Mouse (Mus musculus): ENCODE results near the gene Fam53b. TPM values are rescaled to one million over a fixed set of nuclear protein-coding genes. Genes with fewer than 3 reads are reported as not detected.

Gene Fam53b
- polyA plus RNA-seq, 1 experiment from 2014 or later = 39.6 TPM

DNA sequence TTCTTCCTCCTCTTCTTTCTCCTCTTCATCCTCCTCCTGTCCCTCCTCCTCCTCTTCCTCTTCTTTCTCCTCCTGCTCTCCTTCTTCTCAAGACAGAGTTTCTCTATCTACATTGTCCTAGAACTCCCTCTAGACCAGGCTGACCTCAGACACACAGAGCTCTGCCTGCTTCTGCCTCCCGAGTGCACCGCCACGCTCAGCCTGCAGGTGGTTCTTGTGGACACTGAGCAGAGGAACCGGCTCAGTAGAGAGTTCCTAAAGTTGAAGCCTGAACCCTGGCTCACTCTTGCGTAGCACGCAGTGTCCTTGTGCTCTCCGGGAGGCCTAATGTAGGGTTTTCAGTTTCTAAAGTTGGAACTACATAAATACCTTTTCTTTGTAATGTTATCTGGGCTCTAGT lies 108.6 kb downstream of the Fam53b start:
- WGBS = 91% methylated on average over 7 of the region's 7 CpGs
- Histone ChIP-seq H3K9me3 (no peaks in the 10 kb centered on the region), H3K27me3 (no peaks in the 10 kb centered on the region), H3K36me3 (no peaks in the 10 kb centered on the region), H3K4me3 (no peak overlapping the region), H3K4me1 (no peaks in the 10 kb centered on the region), H3K27ac (replicated peaks) (no peak overlapping the region), H3K9ac (replicated peaks) (no peak overlapping the region), H3K4me2 (replicated peaks) (no peak overlapping the region)
- ATAC-seq (ENCODE audit: low FRiP score, low read depth) = no peak

DNA sequence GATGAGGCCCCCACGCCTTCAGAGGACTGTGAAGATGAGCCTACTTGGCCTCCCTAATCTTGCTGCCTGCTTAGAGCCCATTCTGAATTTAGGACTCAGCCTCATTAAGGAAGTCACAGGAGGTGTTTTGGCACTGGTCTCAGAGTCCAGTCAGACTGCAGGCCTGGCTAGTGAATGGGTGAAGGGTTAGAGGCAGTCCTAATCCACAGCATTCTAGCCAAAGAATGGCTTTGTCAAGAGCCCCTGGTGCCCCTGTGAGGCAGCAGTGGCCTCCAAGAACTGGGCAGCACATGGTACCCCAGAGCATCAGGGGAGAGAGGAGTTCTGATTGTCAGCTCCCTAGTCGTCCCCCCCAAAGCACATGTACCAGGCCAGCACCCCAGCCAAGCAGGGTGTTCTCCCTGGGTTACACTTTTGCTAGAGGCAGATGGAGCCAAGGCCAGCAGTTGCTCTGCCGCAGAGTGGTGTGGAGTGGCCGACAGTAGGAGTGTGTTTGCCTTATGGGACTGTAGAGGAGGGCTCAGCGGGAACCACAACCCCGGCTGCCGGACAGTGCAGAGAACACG lies 109.3 kb downstream of the Fam53b start:
- no peaks in the 10 kb centered on the region for H3K36me3 ChIP-seq
- H3K27me3 ChIP-seq = no peaks in the 10 kb centered on the region
- 87% methylated on average over 8 of the region's 8 CpGs for WGBS
- no peak overlapping the region for H3K4me2 ChIP-seq (replicated peaks)
- no peaks in the 10 kb centered on the region for H3K4me1 ChIP-seq
- H3K4me3 ChIP-seq = no peak overlapping the region
- no peak overlapping the region for H3K27ac ChIP-seq (replicated peaks)
- H3K9ac ChIP-seq (replicated peaks) = no peak overlapping the region
- ATAC-seq (ENCODE audit: low FRiP score, low read depth) = no peak
- H3K9me3 ChIP-seq = no peaks in the 10 kb centered on the region

DNA sequence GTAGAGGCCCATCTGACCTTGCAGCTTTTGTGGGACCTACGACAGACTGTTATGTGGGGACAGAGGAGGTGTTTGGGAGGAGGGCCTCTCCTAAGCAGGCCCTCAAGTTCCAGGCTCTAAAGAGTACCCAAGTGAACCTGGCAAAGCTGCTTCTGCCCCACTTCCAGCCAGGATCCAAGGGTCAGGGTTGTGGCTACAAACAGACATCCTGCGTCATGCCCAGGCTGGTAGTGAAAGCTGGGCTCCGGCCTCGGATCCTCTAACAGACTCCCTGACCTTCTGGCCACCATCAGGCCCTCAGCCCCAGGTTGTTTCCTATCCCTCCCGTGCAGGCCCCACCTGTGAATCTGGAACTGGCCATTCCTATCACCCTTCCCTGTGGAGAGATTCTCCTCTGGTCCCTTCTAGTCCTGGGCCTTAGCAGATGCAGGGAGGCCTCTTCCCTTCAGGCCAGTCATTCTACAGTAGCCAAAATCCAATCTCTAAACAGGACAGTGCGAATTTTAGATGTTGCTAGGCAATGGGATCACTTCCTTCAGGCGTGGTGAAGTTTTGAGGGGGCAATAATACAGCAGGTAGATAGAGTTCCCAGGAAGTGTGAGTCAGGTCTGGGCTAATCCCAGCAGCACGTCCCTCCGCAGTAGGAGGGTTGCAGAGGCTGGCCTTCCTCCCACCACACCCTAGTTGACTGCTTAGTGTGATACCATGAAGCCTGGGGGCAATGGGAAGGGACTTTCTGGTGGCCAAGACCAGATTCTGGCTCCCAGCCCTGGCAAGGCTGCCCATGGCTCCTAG lies 110.0 kb downstream of the Fam53b start:
- 86% methylated on average over 9 of the region's 9 CpGs for WGBS
- H3K27me3 ChIP-seq = no peaks in the 10 kb centered on the region
- no peak overlapping the region for H3K9ac ChIP-seq (replicated peaks)
- no peak for ATAC-seq (ENCODE audit: low FRiP score, low read depth)
- H3K27ac ChIP-seq (replicated peaks) = no peak overlapping the region
- no peaks in the 10 kb centered on the region for H3K9me3 ChIP-seq
- H3K4me1 ChIP-seq = no peaks in the 10 kb centered on the region
- H3K36me3 ChIP-seq = no peaks in the 10 kb centered on the region
- no peak overlapping the region for H3K4me3 ChIP-seq
- no peak overlapping the region for H3K4me2 ChIP-seq (replicated peaks)

DNA sequence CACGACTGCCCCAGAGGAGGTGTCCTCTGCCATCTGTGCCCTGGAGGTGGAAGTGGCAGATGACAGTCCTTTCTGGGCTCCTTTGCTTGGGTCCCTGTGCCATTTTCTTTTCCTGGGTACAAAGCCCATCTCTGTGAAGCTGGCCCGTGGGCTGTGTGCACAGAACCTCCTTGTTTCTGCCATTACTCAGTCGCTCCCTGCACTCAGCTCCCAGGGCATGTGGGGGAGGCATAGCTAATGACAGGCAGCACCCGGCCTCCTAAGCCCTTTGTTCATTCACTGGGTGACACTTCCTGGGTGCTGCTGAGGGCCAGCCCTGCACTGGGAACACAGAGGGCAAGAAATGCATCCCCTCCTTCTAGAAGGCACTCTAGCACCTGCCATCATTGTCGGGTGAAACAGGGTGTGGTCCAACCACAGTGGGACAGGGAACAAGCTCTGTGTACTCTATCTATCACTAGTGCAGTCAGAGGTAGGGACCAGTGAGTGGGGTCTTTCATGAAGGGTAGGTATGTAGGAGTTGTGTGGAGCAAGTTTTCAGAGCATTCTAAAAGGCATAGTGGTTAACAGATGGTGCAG lies 111.1 kb downstream of the Fam53b start:
- Histone ChIP-seq H3K9ac (replicated peaks) (no peak overlapping the region), H3K4me3 (no peak overlapping the region), H3K36me3 (no peaks in the 10 kb centered on the region), H3K27me3 (no peaks in the 10 kb centered on the region), H3K27ac (replicated peaks) (no peak overlapping the region), H3K4me1 (no peaks in the 10 kb centered on the region), H3K9me3 (no peaks in the 10 kb centered on the region), H3K4me2 (replicated peaks) (no peak overlapping the region)
- 82% methylated on average over 5 of the region's 5 CpGs for WGBS
- no peak for ATAC-seq (ENCODE audit: low FRiP score, low read depth)

DNA sequence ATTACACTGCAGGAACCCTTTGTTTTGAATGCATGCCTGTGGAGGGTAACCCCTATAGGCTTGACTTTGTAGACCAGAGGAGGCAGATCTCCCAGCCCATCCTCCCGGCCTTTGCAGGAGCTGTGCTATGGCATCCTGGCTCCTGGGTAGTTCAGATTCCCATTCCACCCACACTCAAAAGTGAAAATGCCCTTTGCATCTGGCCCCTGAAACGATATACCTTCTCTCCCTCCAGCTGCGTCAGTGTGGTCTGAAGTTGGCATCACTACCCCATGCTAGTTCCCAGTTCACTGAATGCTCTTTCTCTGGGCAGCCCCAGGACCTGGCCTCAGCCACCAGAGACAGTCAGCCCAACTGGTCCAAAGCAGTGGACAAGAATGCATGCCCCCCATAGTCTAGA lies 111.7 kb downstream of the Fam53b start:
- H3K4me1 ChIP-seq = no peaks in the 10 kb centered on the region
- no peak overlapping the region for H3K4me3 ChIP-seq
- WGBS = 86% methylated on average over 3 of the region's 3 CpGs
- H3K27me3 ChIP-seq = no peaks in the 10 kb centered on the region
- no peaks in the 10 kb centered on the region for H3K9me3 ChIP-seq
- ATAC-seq (ENCODE audit: low FRiP score, low read depth) = no peak
- H3K9ac ChIP-seq (replicated peaks) = no peak overlapping the region
- no peak overlapping the region for H3K27ac ChIP-seq (replicated peaks)
- H3K36me3 ChIP-seq = no peaks in the 10 kb centered on the region
- H3K4me2 ChIP-seq (replicated peaks) = no peak overlapping the region

DNA sequence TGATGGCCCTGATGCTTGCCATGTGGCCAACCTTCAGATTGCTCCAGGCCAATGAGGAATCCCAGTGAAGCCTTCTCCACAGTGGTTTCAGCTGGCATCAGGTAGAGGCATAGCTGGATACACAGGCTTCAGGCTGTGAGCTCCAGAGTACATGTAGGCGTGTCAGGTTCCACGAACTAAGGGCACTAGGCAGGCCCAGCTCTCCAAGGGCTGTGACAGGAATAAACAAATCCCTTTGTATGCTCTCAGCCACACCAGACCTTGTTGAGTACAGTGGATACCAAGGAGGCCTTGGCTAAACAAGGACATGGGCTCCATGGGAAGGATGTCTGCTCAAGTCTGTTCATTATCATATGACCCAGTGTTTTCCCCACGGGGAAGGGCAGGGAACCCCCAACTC lies 112.3 kb downstream of the Fam53b start:
- Histone ChIP-seq H3K36me3 (no peaks in the 10 kb centered on the region), H3K4me2 (replicated peaks) (no peak overlapping the region), H3K4me1 (no peaks in the 10 kb centered on the region), H3K27ac (replicated peaks) (no peak overlapping the region), H3K9ac (replicated peaks) (no peak overlapping the region), H3K4me3 (no peak overlapping the region), H3K27me3 (no peaks in the 10 kb centered on the region), H3K9me3 (no peaks in the 10 kb centered on the region)
- ATAC-seq (ENCODE audit: low FRiP score, low read depth) = no peak
- WGBS = 85% methylated on average over 3 of the region's 3 CpGs

DNA sequence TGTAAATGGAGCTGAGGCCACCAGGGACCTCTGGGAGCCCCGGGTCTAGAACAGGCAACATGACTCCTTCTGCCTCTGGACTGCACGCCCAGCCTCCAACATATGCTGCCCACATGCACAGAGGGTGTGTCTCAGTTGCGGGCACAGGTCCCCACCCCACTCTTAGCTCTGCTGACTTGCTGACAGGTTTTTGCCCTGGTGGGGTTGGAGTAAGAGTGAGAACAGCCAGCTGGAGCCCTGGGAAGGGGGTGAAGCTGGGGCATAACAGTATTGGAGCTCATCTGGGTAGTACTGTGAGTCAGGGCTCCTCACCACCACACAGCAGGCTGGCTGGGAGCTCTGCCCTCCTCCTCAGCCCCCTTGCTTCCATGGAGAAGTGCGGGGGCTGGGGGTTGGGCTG lies 113.6 kb downstream of the Fam53b start:
- WGBS = 86% methylated on average over 4 of the region's 4 CpGs
- no peak for ATAC-seq (ENCODE audit: low FRiP score, low read depth)
- Histone ChIP-seq H3K4me2 (replicated peaks) (no peak overlapping the region), H3K4me1 (no peaks in the 10 kb centered on the region), H3K9ac (replicated peaks) (no peak overlapping the region), H3K9me3 (no peaks in the 10 kb centered on the region), H3K27ac (replicated peaks) (no peak overlapping the region), H3K36me3 (no peaks in the 10 kb centered on the region), H3K4me3 (no peak overlapping the region), H3K27me3 (no peaks in the 10 kb centered on the region)

DNA sequence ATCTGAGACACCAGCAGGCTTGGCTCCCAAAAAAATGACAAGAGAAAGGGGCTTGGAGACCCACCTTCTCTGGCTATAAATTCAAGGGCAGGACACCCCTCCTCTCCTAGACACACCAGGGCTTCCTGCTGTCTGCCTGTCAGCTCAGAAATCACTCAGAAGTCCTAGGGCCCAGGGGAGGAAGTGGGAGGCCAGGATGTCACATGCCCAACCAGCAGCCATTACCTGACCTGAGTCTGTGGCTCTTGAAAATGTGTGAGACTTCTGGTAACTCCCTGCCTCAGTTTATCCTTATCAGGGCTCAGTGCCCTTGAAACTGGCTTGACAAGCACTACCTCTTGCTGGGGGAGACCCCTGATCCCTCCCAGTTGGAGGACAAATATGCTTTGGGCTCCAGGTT lies 114.0 kb downstream of the Fam53b start:
- H3K27me3 ChIP-seq = no peaks in the 10 kb centered on the region
- H3K9me3 ChIP-seq = no peaks in the 10 kb centered on the region
- H3K27ac ChIP-seq (replicated peaks) = no peak overlapping the region
- no peaks in the 10 kb centered on the region for H3K4me1 ChIP-seq
- no peak overlapping the region for H3K4me2 ChIP-seq (replicated peaks)
- no peak overlapping the region for H3K4me3 ChIP-seq
- ATAC-seq (ENCODE audit: low FRiP score, low read depth) = no peak
- no peaks in the 10 kb centered on the region for H3K36me3 ChIP-seq
- no peak overlapping the region for H3K9ac ChIP-seq (replicated peaks)

DNA sequence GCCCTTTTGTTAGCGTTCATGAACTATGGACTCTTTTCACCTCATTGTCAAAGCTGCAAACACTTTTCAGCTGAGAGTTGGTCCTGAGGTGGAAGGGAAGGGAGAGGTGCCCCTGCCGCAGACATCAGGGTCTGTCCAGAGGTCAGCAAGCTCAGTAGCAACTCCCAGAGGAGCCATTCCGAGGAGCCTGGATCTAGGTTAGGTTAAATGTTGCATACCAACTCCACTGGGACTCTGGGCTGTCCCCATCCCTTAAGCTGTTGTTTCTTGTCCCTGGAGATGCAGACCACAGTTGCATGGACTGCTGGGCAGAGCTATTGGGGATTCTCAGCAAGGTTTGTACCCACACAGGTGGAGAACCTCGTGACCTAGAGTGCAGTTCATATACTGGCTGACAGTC lies 114.5 kb downstream of the Fam53b start:
- Histone ChIP-seq H3K9me3 (no peaks in the 10 kb centered on the region), H3K9ac (replicated peaks) (no peak overlapping the region), H3K36me3 (no peaks in the 10 kb centered on the region), H3K4me2 (replicated peaks) (no peak overlapping the region), H3K4me3 (no peak overlapping the region), H3K27me3 (no peaks in the 10 kb centered on the region), H3K4me1 (no peaks in the 10 kb centered on the region), H3K27ac (replicated peaks) (no peak overlapping the region)
- ATAC-seq (ENCODE audit: low FRiP score, low read depth) = no peak
- WGBS = 75% methylated on average over 4 of the region's 4 CpGs

DNA sequence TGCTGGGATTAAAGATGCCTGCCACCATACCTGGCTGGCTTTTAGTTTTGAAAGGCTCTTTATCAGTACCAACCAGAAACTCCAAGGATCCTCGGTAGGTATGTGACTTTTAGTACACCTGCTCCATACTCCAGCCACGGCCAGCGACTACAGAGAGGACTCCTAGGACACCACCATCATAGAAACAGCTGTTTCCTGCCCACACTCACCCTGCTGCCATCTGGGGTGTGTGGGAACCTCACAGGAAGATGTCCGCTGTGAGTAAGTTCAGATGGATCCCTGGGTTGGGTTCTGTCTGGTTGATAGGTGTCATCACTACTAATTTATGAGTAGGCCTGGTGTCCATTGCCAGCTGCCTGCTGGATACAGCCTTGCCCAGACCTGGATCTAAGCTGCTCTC lies 114.9 kb downstream of the Fam53b start:
- H3K27me3 ChIP-seq = no peaks in the 10 kb centered on the region
- no peaks in the 10 kb centered on the region for H3K9me3 ChIP-seq
- H3K27ac ChIP-seq (replicated peaks) = no peak overlapping the region
- no peak overlapping the region for H3K4me2 ChIP-seq (replicated peaks)
- WGBS = 86% methylated on average over 4 of the region's 4 CpGs
- no peaks in the 10 kb centered on the region for H3K4me1 ChIP-seq
- H3K36me3 ChIP-seq = no peaks in the 10 kb centered on the region
- H3K9ac ChIP-seq (replicated peaks) = no peak overlapping the region
- no peak overlapping the region for H3K4me3 ChIP-seq
- ATAC-seq (ENCODE audit: low FRiP score, low read depth) = no peak

DNA sequence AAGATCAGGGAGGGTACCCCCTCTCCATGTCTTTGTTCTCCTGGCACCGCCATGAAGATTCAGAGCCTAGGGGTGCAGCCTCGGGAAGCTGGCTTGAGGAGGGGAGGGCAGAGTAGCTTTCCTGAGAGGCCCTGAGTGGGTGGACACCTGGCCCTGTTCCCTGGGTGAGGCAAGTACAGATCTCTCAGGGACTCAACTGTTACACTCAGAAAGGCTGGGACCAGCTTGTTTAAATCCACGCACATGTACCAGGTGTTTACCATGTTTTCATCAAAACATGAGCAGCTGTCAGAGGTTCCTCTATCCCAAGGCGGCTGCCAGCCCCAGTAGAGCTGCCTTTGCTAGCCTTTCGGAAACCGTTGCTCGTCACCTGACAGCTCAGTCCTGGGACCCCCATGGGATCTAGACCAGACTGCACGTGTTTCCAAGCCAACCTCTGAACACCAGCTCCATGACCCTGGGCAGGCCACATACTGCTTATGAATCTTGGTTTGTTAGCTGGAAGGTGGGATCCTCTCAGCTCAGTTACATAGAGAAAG lies 116.4 kb downstream of the Fam53b start:
- H3K27ac ChIP-seq (replicated peaks) = no peak overlapping the region
- no peak overlapping the region for H3K9ac ChIP-seq (replicated peaks)
- no peak for ATAC-seq (ENCODE audit: low FRiP score, low read depth)
- no peaks in the 10 kb centered on the region for H3K27me3 ChIP-seq
- no peak overlapping the region for H3K4me2 ChIP-seq (replicated peaks)
- no peaks in the 10 kb centered on the region for H3K36me3 ChIP-seq
- 86% methylated on average over 8 of the region's 8 CpGs for WGBS
- H3K9me3 ChIP-seq = no peaks in the 10 kb centered on the region
- no peaks in the 10 kb centered on the region for H3K4me1 ChIP-seq
- no peak overlapping the region for H3K4me3 ChIP-seq

DNA sequence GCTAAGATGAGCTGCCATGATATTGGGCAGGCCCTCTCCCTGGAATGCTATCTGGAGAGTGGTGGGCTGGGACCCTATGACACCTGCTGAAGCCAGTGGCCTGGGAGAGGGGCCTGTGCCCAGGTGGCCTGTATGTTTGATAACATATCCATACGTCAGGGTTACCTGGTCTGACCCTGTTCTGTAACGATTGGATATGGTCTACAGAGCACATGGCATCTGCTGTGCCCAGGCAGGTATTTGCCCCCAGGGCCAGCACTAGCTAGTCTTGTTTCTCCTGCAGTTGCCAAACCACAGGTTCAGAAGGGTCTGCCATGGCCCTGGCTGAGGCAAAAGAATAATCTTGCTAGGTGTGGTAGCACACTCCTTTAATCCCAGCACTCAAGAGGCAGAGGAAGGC lies 120.1 kb downstream of the Fam53b start:
- Histone ChIP-seq H3K4me3 (no peak overlapping the region), H3K9me3 (no peaks in the 10 kb centered on the region), H3K4me2 (replicated peaks) (no peak overlapping the region), H3K4me1 (0 out of 2 replicates have a peak, but pooled peaks cover 2% of the 10 kb centered on the region), H3K36me3 (no peaks in the 10 kb centered on the region), H3K27me3 (no peaks in the 10 kb centered on the region), H3K27ac (replicated peaks) (no peak overlapping the region), H3K9ac (replicated peaks) (no peak overlapping the region)
- no peak for ATAC-seq (ENCODE audit: low FRiP score, low read depth)
- 98% methylated on average over 2 of the region's 2 CpGs for WGBS
